Mouse (Mus musculus) granulocyte monocyte progenitor cell, adult 5-6 weeks (primary cell): ENCODE results near the gene Tmsb15l. TPM values are rescaled to one million over a fixed set of nuclear protein-coding genes. Genes with fewer than 3 reads are reported as not detected.
"Not testable (repeated sequence)": the region's sequence is repeated elsewhere in the genome, so short reads cannot be mapped to it uniquely, and the experiment has no call there.

Experiments used
- ATAC-seq: replicated peaks from 2 replicates; pipeline ENCODE4 v1.8.0; 2016; ENCODE audit warnings: mild to moderate bottlenecking, moderate TSS enrichment, inconsistent platforms; ENCODE audit not compliant: poor library complexity, severe bottlenecking
- total RNA-seq, 2 experiments: library from RNA; stranded (forward) in 1 of 2; stranded (reverse) in 1 of 2; fragments of 200-712, 200-1000 nt in 1 of 2; fragments of >200 nt in 1 of 2; fragmentation: Nextera tagmentation in 1 of 2; gene quantifications; 2 replicates each; pipeline ENCODE4 v1.2.3; 2014 to 2017

Gene Tmsb15l
- total RNA-seq (2014; fragmentation: Nextera tagmentation), result 10.1 TPM in 1 of 2 replicates, not detected in the other
- total RNA-seq (2017), result 11.4 and 28.5 TPM in 2 replicates

DNA sequence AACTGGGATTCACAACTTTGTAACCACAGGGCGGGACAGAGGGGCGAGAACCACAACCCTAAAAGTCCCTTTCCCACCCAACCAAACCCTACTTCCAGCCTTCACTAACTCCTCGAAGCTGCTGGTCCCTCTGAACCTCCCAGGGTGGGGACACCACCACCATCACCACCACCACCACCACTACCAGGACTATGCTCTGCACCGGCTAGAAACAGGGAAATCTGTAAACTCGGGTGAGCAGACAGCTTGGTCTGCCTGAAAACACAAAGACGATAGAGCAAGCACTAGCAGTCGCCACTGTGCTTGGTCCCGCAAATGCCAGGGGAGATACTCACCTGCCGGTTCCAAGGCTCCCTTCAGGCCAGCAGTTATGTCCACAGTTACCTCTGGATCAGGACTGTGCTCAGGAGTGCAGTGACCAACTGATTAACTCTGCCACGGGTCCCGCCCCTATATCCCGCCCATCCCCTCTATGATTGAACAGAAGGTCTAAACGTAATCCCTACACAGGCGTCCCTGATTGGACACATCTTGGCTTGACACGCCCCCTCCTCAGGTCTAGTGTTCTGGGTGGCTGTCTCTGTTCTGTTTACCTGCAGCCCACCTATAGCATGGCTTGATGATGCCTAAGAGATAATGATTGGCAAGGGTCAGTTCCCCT is at the start of gene Tmsb15l, which contains the start of gene Tmsb15b1:
Tmsb15l (minus strand) TSS at position 446 of the 661 bp plus-strand sequence.
Tmsb15b1 (minus strand) TSS at position 451 of the 661 bp plus-strand sequence.
- ATAC-seq, result peak; percentile 100

GRCm38 (mm10) chrX:137019310-137019709 is 42.6 kb upstream of the Tmsb15l start:
- ATAC-seq, result peak; percentile 80

- ATAC-seq, result peak; percentile 92
These were observed 41.0 kb upstream of the Tmsb15l start for GRCm38 (mm10) chrX:137017668-137018067.

DNA sequence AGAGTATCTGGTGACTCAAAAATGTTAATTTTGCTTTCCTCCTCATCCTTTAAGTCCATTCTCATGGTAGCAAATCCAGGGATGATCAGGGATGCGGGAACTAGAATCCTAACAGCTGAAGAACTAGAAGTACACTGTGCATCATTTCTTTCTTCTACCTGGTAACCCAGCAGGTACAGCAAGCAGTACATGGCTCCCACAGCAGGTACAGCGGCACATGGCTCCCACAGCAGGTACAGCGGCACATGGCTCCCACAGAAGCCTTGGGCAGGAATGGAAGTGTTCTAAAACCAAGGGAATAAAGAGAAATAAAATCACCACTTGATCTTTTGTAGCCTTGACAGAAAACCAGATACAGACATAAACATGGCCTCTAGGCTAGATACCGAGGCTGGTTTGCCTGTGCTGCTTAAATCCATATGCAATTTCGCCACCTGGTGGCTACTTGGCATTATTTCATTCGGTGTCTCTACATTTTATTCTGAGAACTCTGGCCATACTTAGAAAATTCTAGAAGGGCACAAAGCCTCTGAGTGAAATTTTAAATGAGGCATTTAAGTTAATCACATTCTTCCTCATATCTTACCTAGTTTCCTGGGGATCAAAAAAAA is 38.5 kb upstream of the Tmsb15l start:
- peak; percentile 74 for ATAC-seq

DNA sequence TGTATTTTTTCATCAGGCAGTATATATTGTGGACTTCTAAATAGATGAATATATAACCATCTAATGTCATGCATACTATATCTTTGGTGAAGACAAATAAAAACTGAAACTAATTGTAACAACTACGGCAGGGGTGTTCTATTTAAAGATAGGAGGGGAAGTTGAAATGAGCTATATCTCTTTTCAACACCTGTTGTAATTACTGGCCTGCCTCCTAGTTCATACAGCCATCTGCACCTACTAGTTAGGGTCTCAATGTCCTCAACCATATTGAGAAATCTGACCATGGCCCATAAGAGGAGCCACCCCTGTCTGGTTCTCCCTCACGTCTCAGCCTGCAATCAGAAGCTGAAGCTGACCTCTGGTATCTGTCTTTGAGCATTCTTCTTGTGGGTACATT is 19.6 kb upstream of the Tmsb15l start:
- no peak for ATAC-seq

GRCm38 (mm10) chrX:136993641-136994040 is 17.0 kb upstream of the Tmsb15l start:
- no peak for ATAC-seq

GRCm38 (mm10) chrX:136992978-136993547 is 16.4 kb upstream of the Tmsb15l start, which contains the start of gene Zcchc18:
Gene Zcchc18 (plus strand): TSS chrX:136993155.
- ATAC-seq, result peak; percentile 94

GRCm38 (mm10) chrX:136992191-136992965 is 15.7 kb upstream of the Tmsb15l start:
- ATAC-seq, result 0 out of 2 replicates have a peak, but pooled peaks have one; percentile 3

DNA sequence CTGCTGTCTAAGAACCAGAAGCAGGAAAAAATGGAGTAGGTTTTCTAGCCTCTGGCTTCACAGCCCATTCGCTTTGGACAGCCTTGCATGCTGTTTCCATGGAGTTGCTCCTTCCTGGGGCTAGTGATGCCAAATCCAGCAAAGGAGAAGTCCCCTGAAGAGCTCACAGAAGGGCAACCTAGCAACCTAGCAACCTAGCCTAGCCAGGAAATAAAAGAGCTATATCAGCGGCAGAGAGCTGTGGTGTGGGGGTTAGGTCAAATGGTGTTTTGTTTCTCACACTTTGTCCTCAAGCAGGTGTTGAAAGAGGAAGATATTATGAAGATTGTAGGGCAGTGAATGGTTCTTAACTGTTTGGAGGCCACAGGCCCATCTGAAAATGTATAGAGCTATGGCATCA is 14.6 kb upstream of the Tmsb15l start:
- peak; percentile 34 for ATAC-seq

- ATAC-seq, result peak; percentile 100
These were observed 9.4 kb upstream of the Tmsb15l start for GRCm38 (mm10) chrX:136986039-136986438.

DNA sequence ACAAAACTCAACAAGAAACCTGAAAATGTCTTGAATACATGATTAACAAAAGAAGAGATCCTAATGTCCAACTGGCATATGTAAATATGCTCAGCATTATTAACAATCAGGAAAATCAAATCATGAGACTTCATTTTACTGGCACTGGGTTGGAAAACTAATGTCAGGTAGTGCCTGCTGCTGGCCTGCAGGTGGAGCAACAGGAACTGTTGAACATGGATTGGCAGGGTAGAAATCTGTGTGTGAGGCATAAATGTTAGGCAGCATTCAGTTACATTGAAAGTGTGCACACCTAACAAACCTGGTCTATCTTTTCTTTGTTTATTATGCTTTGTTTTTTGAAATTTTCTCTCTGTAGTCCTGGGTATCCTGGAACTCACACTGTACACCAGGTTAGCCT is 1.9 kb upstream of the Tmsb15l start:
- peak; percentile 52 for ATAC-seq

DNA sequence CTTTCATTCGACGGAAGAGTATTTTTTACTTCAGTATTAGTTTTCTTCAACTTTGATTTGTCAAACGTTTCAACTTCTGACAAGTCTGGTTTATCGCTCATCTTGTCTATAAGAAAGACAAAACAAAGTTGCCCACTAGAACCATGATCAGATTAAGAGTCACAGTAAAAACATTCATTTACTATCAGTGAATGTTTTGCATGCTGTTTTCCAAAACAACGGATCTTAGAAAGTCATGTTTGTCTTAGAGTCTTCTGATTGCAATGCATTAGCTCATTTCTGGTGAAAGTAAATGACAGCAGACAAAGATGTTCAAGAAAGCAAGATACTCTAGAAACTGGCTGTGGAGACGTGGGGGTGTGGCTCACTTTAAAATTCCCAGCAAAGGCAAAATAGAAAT is 1.3 kb downstream of the Tmsb15l start, which contains the start of gene Tmsb15b2:
Tmsb15b2 (minus strand) TSS at position 101 of the 400 bp plus-strand sequence.
- ATAC-seq, result not testable (repeated sequence)

DNA sequence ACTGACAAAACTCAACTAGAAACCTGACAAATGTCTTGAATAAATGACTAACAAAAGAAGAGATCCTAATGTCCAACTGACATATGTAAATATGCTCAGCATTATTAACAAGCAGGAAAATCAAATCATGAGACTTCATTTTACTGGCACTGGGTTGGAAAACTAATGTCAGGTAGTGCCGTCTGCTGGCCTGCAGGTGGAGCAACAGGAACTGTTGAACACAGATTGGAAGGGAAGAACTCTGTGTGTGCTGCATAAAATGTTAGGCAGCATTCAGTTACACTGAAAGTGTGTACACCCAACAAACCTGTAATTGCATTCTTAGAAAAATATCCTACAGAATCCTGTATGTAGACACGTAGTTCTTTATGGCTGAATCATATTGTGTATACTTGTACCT is 17.0 kb downstream of the Tmsb15l start:
- 0 out of 2 replicates have a peak, but pooled peaks have one; percentile 62 for ATAC-seq

DNA sequence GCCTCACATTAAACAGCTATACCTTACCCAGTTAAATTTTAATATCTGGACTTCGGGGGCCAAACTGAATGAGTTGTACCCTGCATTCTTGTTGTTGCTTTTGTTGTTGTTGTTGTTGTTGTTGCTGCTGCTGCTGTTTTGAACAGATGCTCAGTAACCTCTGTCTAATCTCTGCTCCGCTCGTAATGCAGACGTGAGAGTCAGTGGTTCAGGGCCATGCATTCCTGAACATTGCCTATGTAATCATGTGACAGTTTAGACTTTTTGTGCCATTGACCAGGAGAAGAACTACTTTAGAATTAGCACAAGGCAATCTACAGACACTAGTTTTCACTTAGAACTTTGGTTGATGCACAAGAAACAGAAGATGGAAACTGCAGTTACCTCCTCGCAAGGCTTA is 18.4 kb downstream of the Tmsb15l start:
- ATAC-seq, result not testable (repeated sequence)

DNA sequence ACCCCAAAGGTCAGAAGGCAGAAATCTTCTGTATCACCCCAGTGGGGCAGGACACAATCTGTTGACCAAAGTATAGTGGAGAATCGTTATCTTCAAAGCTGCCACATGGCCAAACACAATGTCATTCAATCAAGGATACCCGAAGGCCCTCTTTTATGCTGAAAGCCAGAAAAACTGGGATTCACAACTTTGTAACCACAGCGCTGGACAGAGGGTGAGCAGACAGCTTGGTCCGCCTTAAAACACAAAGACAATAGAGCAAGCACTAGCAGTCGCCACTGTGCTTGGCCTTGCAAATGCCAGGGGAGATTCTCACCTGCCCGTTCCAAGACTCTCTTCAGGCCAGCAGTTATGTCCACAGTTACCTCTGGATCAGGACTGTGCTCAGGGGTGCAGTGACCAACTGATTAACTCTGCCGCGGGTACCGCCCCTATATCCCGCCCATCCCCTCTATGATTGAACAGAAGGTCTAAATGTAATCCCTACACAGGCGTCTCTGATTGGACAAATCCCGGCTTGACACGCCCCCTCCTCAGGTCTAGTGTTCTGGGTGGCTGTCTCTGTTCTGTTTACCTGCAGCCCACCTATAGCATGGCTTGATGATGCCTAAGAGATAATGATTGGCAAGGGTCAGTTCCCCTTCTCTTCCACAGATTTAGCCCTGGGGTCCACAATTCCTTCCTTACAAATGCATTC is 18.9 kb downstream of the Tmsb15l start:
- peak; percentile 100 for ATAC-seq

GRCm38 (mm10) chrX:136937985-136938384 is 38.7 kb downstream of the Tmsb15l start:
- ATAC-seq, result no peak

DNA sequence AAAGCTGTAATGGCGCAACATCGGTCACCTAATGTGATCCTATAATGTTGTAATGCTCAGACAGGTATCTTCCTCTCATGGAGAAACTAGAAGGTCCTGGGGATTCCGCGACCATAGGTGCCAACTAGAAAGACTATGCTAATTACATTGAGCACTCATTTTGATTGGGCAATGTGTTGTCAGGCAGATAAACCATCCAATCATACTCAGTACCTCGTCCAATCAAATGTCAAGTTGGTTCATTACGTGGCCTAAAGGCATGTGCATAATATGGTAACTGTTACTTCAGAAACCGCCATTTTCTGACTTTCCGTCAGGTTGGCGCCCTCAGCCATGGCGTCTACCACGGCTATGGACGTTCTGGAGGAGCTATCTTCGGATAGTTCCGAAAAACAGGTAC is 49.6 kb downstream of the Tmsb15l start, which contains the start of gene H2bfm:
H2bfm (plus strand) TSS at position 295 of the 400 bp plus-strand sequence.
- ATAC-seq, result no peak

- no peak for ATAC-seq
These were observed 50.8 kb downstream of the Tmsb15l start for GRCm38 (mm10) chrX:136925863-136926262.
